Mouse (Mus musculus) MEL (cell line): ENCODE results near the gene Sars.

Experiments
- CTCF ChIP-seq, 3 experiments: IDR thresholded peaks in 2 of 3; conservative IDR thresholded peaks in 1 of 3; 2 replicates each; pipeline ENCODE4 v1.5.1; 2011 to 2012; ENCODE audit warnings: low read length in 3 of 3, low read depth in 2 of 3, mild to moderate bottlenecking in 2 of 3, improper control_type of control experiment in 1 of 3, inconsistent platforms in 1 of 3, mixed read lengths in 1 of 3, moderate library complexity in 1 of 3; ENCODE audit not compliant: control insufficient read depth in 1 of 3, insufficient read depth in 1 of 3, poor library complexity in 1 of 3, severe bottlenecking in 1 of 3
- EP300 ChIP-seq, 2 experiments: IDR thresholded peaks; 2 replicates each; pipeline ENCODE4 v1.6.1; 2011; ENCODE audit warnings: improper control_type of control experiment in 2 of 2, low read length in 2 of 2, low read depth in 1 of 2, mild to moderate bottlenecking in 1 of 2
- TCF12 ChIP-seq: IDR thresholded peaks from 2 replicates; pipeline ENCODE4 v1.6.1; 2014; ENCODE audit warnings: low read depth, mild to moderate bottlenecking, inconsistent platforms, low read length, improper control_type of control experiment, moderate library complexity
- ZNF384 ChIP-seq: IDR thresholded peaks from 2 replicates; pipeline ENCODE4 v1.6.1; 2012; ENCODE audit warnings: low read depth, mild to moderate bottlenecking, inconsistent platforms, low read length, improper control_type of control experiment

GRCm38 (mm10) chr3:108401692-108402527 is 43.1 kb downstream of the Sars start:
- TF ChIP-seq CTCF (IDR thresholded peaks at IDR 0.05 in 2 of 3, conservative IDR thresholded peaks at IDR 0.05 in 1 of 3; ENCODE audit: control insufficient read depth in 1 of 3, insufficient read depth in 1 of 3, low read depth in 2 of 3, low read length in 3 of 3, poor library complexity in 1 of 3, severe bottlenecking in 1 of 3) (peak; percentile 78 to 96 (median 79)), EP300 (IDR thresholded peaks at IDR 0.05; ENCODE audit: low read depth in 1 of 2, low read length in 2 of 2) (no peak), TCF12 (0 out of 2 replicates have a peak, but pooled peaks have one; percentile 28), ZNF384 (no peak)
